8 mouse cellular contexts compared by ENCODE assay signal in genomic region chr2:92183613-92184076, GRCm38 (mm10).
DNase-seq lines count a peak whose midpoint lies in the region; ATAC-seq lines count a peak whose summit lies in the region.

No protein-coding gene starts in this region.

- H3K4me3 ChIP-seq in hindbrain, embryonic 16.5 days (ENCODE audit: low read length), result peak overlapping the region; percentile 85

- H3K27me3 ChIP-seq in hindbrain, embryonic 16.5 days (replicated peaks; ENCODE audit: control insufficient read depth, insufficient read depth, low read length), result no peaks in the 10 kb centered on the region

- H3K4me2 ChIP-seq in hindbrain, embryonic 16.5 days (ENCODE audit: low read length), result peak overlapping the region; percentile 96

- ATAC-seq in hindbrain, embryonic 16.5 days, result peak; percentile 84

- H3K9ac ChIP-seq in hindbrain, embryonic 16.5 days (ENCODE audit: low read depth, low read length), result peak overlapping the region; percentile 95

- 0% methylated on average over 9 of the region's 40 CpGs for WGBS in hindbrain, embryonic 16.5 days

- H3K9me3 ChIP-seq in hindbrain, embryonic 16.5 days (ENCODE audit: control insufficient read depth, low read length), result no peaks in the 10 kb centered on the region

- peak overlapping the region; percentile 100 for H3K27ac ChIP-seq in hindbrain, embryonic 16.5 days (ENCODE audit: low read depth, low read length)

- peak; percentile 95 for DNase-seq in ZHBTc4 (ENCODE audit: low read depth, low spot score)
- DNase-seq in cerebellum, postnatal 4 days (ENCODE audit: low spot score in 2 of 2), result peak; percentile 88 to 94
- DNase-seq in gastrocnemius, adult 18-20 months (ENCODE audit: low spot score), result peak; percentile 92
- peak; percentile 87 to 94 for DNase-seq in left cerebral cortex, adult 18-20 months (ENCODE audit: low spot score in 2 of 2)
- DNase-seq in lung, postnatal 4 days, result peak; percentile 95 to 98
- DNase-seq in retina, postnatal 1 day, result peak; percentile 96
- peak; percentile 96 for DNase-seq in thymus, postnatal 4 days

- no peaks in the 10 kb centered on the region for H3K36me3 ChIP-seq in hindbrain, embryonic 16.5 days (ENCODE audit: control insufficient read depth, insufficient read depth, low read length)

- peaks cover 23% of the 10 kb centered on the region for H3K4me1 ChIP-seq in hindbrain, embryonic 16.5 days (ENCODE audit: control insufficient read depth, insufficient read depth, low read depth, low read length)

Comparison
In these comparisons a context has a peak if more than half of its experiments do, and no peak if none do; other contexts are left out.
1. Peak in every context shown above with its lines: DNase-seq, ATAC-seq, H3K4me3 ChIP-seq and H3K27ac ChIP-seq.